Mouse (Mus musculus): ENCODE results near the gene Sptbn2. TPM values are rescaled to one million over a fixed set of nuclear protein-coding genes. Genes with fewer than 3 reads are reported as not detected.

Gene Sptbn2
- polyA plus RNA-seq, 1 experiment from 2014 or later, result 3.2 TPM

DNA sequence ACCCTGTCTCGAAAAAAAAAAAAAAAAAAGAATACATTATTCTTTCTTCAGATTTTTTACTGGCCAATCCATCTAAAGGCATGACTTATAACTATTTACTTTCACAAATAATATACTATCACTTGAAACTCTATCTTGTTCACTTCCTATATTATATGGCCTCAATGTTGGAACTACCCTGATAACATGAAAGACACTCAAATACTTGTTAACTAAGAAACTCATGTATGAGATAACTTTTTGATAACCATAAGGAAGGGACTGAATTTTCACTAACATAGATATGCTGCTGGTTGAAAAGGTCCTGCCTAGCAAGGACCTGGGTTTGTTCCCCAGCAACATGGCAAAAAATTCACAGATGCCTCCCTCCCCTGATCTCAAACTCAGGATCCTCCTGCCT is 85.0 kb downstream of the Sptbn2 start:
- H3K4me1 ChIP-seq (ENCODE audit: insufficient read depth, low read length), result peaks cover 25% of the 10 kb centered on the region
- no peak overlapping the region for H3K4me2 ChIP-seq (replicated peaks; ENCODE audit: low read depth, low read length)
- no peak overlapping the region for H3K27ac ChIP-seq (ENCODE audit: low read length)
- H3K4me3 ChIP-seq (ENCODE audit: low read length), result no peak overlapping the region
- H3K36me3 ChIP-seq (ENCODE audit: insufficient read depth, low read length), result peaks cover 41% of the 10 kb centered on the region
- no peaks in the 10 kb centered on the region for H3K9me3 ChIP-seq (ENCODE audit: low read length)
- 50% methylated on average over 1 of the region's 1 CpGs for WGBS
- no peak overlapping the region for H3K9ac ChIP-seq (replicated peaks; ENCODE audit: low read length)
- no peaks in the 10 kb centered on the region for H3K27me3 ChIP-seq (ENCODE audit: insufficient read depth, low read length)
- no peak for ATAC-seq (ENCODE audit: low FRiP score, low TSS enrichment)

DNA sequence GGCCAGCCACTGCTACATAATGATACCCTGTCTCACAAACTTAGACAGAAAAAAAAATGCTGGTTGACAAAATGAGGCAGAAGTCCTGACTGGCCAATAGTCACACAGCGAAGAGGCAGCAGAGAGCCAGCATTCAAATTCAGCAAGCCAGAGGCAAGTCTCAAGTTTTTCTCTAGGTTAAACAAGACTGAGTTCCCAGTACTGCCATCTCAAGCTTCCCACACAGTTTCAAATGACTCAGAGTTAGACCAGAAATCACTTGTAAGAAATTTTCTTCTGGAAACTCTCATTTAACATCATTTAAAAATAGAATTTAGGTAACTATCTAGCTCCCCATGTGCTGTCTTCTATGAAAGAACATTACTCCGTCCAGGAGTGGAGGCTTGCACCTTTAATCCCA is 86.9 kb downstream of the Sptbn2 start:
- ATAC-seq (ENCODE audit: low FRiP score, low TSS enrichment), result no peak

DNA sequence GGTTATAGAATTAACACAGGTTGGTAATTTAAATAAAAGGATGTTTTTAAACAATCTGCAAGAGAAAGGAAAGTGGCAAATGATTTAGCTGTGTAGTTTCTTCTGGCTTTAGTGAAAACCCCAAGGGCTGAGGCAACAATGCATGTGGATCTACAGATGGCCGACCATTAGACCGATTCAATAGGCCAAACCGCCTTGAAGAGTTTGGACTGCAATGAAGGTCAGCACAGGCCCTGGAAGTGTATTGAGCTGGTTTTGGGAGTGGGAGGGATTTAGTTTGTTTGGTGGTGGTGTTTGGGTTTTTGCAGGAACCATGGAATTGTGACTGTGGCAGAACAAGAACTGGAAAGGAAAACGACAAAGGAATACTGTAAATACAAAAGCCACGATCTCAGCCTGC is 88.1 kb downstream of the Sptbn2 start:
- peaks cover 10% of the 10 kb centered on the region; the same call in 1 of the 2 replicates for H3K4me1 ChIP-seq (ENCODE audit: insufficient read depth, low read length)
- no peak for ATAC-seq (ENCODE audit: low FRiP score, low TSS enrichment)
- H3K27ac ChIP-seq (ENCODE audit: low read length), result no peak overlapping the region
- no peaks in the 10 kb centered on the region for H3K27me3 ChIP-seq (ENCODE audit: insufficient read depth, low read length)
- no peak overlapping the region for H3K4me3 ChIP-seq (ENCODE audit: low read length)
- H3K4me2 ChIP-seq (replicated peaks; ENCODE audit: low read depth, low read length), result no peak overlapping the region
- peaks cover 56% of the 10 kb centered on the region for H3K36me3 ChIP-seq (ENCODE audit: insufficient read depth, low read length)
- H3K9ac ChIP-seq (replicated peaks; ENCODE audit: low read length), result no peak overlapping the region
- H3K9me3 ChIP-seq (ENCODE audit: low read length), result no peaks in the 10 kb centered on the region
- WGBS, result 94% methylated on average over 5 of the region's 5 CpGs

More for the DNA sequence above, 86.9 kb downstream of the Sptbn2 start:
- no peak overlapping the region for H3K4me3 ChIP-seq (ENCODE audit: low read length)
- H3K27ac ChIP-seq (ENCODE audit: low read length), result no peak overlapping the region
- H3K4me2 ChIP-seq (replicated peaks; ENCODE audit: low read depth, low read length), result no peak overlapping the region
- WGBS, result 94% methylated on average over 2 of the region's 2 CpGs
- H3K9me3 ChIP-seq (ENCODE audit: low read length), result no peaks in the 10 kb centered on the region
- peaks cover 48% of the 10 kb centered on the region for H3K36me3 ChIP-seq (ENCODE audit: insufficient read depth, low read length)
- no peak overlapping the region for H3K9ac ChIP-seq (replicated peaks; ENCODE audit: low read length)
- peaks cover 12% of the 10 kb centered on the region for H3K4me1 ChIP-seq (ENCODE audit: insufficient read depth, low read length)
- no peaks in the 10 kb centered on the region for H3K27me3 ChIP-seq (ENCODE audit: insufficient read depth, low read length)

Other genes with a start within 250 kb of the Sptbn2 start
- 2.8 and 3.8 TPM in 2 replicates for gene Syt12, start 233.7 kb upstream of the Sptbn2 start, polyA plus RNA-seq (2015; fragmentation: Nextera tagmentation; extraction: Ambion mirVana)
- gene 2010003K11Rik, start 212.6 kb upstream of the Sptbn2 start, polyA plus RNA-seq (2015; fragmentation: Nextera tagmentation; extraction: Ambion mirVana), result 0.22 TPM in 1 of 2 replicates, not detected in the other
- gene Pcx, start 200.7 kb upstream of the Sptbn2 start, polyA plus RNA-seq (2015; fragmentation: Nextera tagmentation; extraction: Ambion mirVana), result 56.3 and 70.9 TPM in 2 replicates
- gene Lrfn4, start 95.5 kb upstream of the Sptbn2 start, polyA plus RNA-seq (2015; fragmentation: Nextera tagmentation; extraction: Ambion mirVana), result 4.5 and 6.0 TPM in 2 replicates
- gene Rce1, start 85.5 kb upstream of the Sptbn2 start, polyA plus RNA-seq (2015; fragmentation: Nextera tagmentation; extraction: Ambion mirVana), result 92.4 and 96.0 TPM in 2 replicates
- gene Gm960, start 12.5 kb upstream of the Sptbn2 start, polyA plus RNA-seq (2015; fragmentation: Nextera tagmentation; extraction: Ambion mirVana), result 2.0 and 4.3 TPM in 2 replicates
- gene Rbm4b, start 45.3 kb downstream of the Sptbn2 start, polyA plus RNA-seq (2015; fragmentation: Nextera tagmentation; extraction: Ambion mirVana), result 75.5 and 77.2 TPM in 2 replicates
- gene Rbm4, start 82.7 kb downstream of the Sptbn2 start, polyA plus RNA-seq (2015; fragmentation: Nextera tagmentation; extraction: Ambion mirVana), result 66.0 and 82.7 TPM in 2 replicates
- gene Gm21992, start 100.4 kb downstream of the Sptbn2 start, polyA plus RNA-seq (2015; fragmentation: Nextera tagmentation; extraction: Ambion mirVana), result 30.4 and 41.6 TPM in 2 replicates
- gene Rbm14, start 100.5 kb downstream of the Sptbn2 start, polyA plus RNA-seq (2015; fragmentation: Nextera tagmentation; extraction: Ambion mirVana), result 104 and 108 TPM in 2 replicates
- 73.0 and 82.1 TPM in 2 replicates for gene Ccs, start 128.2 kb downstream of the Sptbn2 start, polyA plus RNA-seq (2015; fragmentation: Nextera tagmentation; extraction: Ambion mirVana)
- gene Ccdc87, start 128.2 kb downstream of the Sptbn2 start, polyA plus RNA-seq (2015; fragmentation: Nextera tagmentation; extraction: Ambion mirVana), result not detected in 2 replicates
- gene Ctsf, start 144.0 kb downstream of the Sptbn2 start, polyA plus RNA-seq (2015; fragmentation: Nextera tagmentation; extraction: Ambion mirVana), result 66.6 and 76.7 TPM in 2 replicates
- 9.4 and 11.0 TPM in 2 replicates for gene Actn3, start 166.7 kb downstream of the Sptbn2 start, polyA plus RNA-seq (2015; fragmentation: Nextera tagmentation; extraction: Ambion mirVana)
- gene Zdhhc24, start 167.5 kb downstream of the Sptbn2 start, polyA plus RNA-seq (2015; fragmentation: Nextera tagmentation; extraction: Ambion mirVana), result 14.2 and 15.3 TPM in 2 replicates
- 6.5 and 7.2 TPM in 2 replicates for gene Bbs1, start 195.5 kb downstream of the Sptbn2 start, polyA plus RNA-seq (2015; fragmentation: Nextera tagmentation; extraction: Ambion mirVana)
- gene Dpp3, start 217.1 kb downstream of the Sptbn2 start, polyA plus RNA-seq (2015; fragmentation: Nextera tagmentation; extraction: Ambion mirVana), result 113 and 124 TPM in 2 replicates
- gene Peli3, start 232.0 kb downstream of the Sptbn2 start, polyA plus RNA-seq (2015; fragmentation: Nextera tagmentation; extraction: Ambion mirVana), result 2.4 and 3.8 TPM in 2 replicates